Mouse (Mus musculus): ENCODE measurements around the gene Dglucy. TPM values are rescaled to one million over a fixed set of nuclear protein-coding genes. Genes with fewer than 3 reads are reported as not detected.

Dglucy gene
- 10 to 100 TPM; 24.1 to 26.1 TPM for total RNA-seq (2023)

GRCm38 (mm10) chr12:100778934-100779865 lies at the start of gene Dglucy:
Gene Dglucy (plus strand): TSS chr12:100779057.

GRCm38 (mm10) chr12:100907598-100908297 lies 128.9 kb downstream of the Dglucy start, which contains the start of gene Gpr68:
Gene Gpr68 (minus strand): TSS chr12:100908198.

Other genes starting within 250 kb of the Dglucy start
- gene Rps6ka5, start 52.1 kb upstream of the Dglucy start, total RNA-seq (2023), result 10 to 100 TPM; 24.2 to 26.4 TPM
- gene Gpr68, start 129.1 kb downstream of the Dglucy start, total RNA-seq (2023), result under 1 TPM; 0.28 to 0.97 TPM
- gene Ccdc88c, start 250.0 kb downstream of the Dglucy start, total RNA-seq (2023), result 100 to 1,000 TPM; 209 to 236 TPM

Data from neutrophil, adult 83 days (primary cell).